Mouse (Mus musculus): ENCODE data around the gene Oas1c. TPM values are rescaled to one million over a fixed set of nuclear protein-coding genes. Genes with fewer than 3 reads are reported as not detected.

Oas1c gene
- total RNA-seq, 2 experiments from 2014 or later, result 0.46 to 0.64 TPM

DNA sequence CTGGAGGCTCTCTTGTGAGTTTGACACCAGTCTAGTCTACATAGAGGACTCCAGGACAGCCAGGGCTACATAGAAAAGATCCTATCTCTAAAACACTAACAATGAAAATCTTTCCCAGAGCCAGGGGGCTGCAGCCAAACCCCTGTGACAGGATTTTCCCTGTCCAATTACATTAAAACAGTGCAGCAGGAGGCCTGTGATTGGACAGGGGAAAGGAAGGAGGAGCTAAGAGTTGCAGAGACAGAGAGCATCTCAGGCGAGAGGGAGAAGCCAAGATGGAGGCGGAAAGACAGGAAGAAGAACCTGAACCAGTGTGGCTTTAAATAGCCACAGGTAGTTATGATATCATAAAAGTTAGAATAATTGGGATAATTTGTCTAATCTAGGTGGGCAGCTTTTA is 29.9 kb downstream of the Oas1c start:
- DNase-seq (ENCODE audit: low spot score in 2 of 2), result no peak

DNA sequence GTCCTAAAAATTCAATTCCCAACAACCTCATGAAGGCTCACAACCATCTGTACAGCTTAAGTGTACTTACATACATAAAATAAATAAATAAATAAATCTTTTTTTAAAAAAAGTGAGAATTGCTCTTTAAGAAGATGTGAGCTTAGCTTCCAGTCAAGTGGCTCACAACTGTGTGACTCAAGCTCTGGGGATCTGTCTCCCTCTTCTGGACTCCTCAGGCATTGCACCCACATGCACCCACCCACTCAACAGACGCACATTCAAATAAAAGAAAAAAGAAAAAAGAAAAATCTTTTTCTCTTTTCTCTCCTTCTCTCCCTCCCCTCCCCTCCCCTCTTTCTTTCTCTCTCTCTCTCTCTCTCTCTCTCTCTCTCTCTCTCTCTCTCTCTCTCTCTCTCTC is 30.7 kb downstream of the Oas1c start:
- no peak for DNase-seq (ENCODE audit: low spot score in 2 of 2)

DNA sequence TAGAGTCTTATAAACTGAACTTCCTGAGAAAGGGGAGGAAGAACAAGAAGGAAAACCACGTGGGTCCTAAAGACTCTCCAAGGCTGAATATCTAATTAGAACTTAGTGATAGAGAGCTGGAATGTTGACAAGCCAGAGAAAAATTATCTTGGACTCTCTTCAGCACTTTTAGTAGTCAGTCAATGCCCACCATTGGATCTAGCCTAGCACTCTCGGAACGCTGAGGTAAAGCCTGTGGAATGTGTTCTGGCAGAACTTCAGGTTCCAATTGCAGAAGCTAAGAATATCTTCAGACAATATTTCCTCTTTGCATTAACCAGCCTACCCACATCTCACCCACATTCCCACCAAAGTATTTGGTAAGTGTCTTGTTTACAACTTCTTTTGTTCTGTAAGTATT is 32.4 kb downstream of the Oas1c start:
- DNase-seq (ENCODE audit: low spot score in 2 of 2), result no peak

DNA sequence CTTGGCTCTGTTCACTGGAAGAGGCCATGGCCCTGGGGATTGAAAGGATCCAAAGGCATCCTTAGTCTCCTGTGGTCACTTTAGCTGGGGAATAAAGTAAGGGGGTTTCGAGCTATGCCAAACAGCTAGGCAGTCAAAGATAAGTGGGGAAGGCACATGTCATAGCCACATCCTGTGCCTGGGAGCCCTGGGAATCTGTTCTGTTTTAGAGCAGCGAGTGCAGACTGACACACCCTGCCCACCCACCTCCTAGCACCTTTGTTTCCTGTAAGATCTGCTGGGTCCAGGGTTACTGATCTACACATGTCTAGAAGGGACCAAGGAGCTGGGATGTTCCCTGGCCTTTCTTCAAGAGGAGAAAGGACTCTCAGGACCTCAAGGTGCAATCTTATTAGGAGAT is 33.4 kb downstream of the Oas1c start:
- no peak for DNase-seq (ENCODE audit: low spot score in 2 of 2)

DNA sequence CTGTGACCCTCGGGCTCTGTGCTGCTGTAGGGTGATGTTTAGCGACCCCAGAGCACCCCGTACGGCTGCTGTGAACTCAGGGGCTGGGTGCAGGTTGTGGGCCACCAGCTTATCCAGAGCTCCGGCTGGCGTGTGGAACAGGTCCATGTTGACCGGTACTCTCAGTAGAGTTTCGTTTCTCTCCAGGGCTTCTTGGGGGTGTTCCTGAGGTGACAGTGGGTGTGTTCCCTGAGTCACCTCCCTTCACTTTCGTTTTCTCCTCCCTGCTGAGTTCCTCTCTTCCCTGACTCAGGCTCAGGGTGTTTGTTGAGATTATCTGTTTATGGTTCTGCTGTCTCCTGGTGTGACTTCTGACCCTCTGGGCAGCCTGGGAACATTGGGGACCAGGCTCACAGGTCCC is 34.8 kb downstream of the Oas1c start, which contains the start of gene Oas3:
Oas3 (minus strand) TSS at position 184 of the 400 bp plus-strand sequence.
- no peak for DNase-seq (ENCODE audit: low spot score in 2 of 2)

DNA sequence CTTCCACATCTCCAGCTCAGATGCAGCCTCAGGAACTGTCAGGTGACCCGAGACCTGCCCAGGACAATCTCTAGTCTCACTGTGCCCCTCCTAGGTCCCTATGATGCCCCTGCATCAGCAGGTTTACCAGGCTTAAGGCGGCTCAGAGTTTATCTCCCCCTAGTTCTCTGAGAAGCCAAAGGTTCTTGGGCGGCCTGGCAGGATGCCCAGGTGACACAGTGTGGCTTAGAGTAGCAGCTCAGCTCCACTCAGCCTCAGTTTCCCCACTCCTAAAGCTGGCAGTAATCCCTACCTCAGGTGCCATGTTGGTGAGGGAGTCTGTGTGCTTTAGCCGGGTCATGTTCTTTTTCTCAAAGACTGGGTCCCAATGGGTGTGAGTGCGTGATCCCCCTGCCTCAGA is 35.5 kb downstream of the Oas1c start:
- DNase-seq (ENCODE audit: low spot score in 2 of 2), result no peak

DNA sequence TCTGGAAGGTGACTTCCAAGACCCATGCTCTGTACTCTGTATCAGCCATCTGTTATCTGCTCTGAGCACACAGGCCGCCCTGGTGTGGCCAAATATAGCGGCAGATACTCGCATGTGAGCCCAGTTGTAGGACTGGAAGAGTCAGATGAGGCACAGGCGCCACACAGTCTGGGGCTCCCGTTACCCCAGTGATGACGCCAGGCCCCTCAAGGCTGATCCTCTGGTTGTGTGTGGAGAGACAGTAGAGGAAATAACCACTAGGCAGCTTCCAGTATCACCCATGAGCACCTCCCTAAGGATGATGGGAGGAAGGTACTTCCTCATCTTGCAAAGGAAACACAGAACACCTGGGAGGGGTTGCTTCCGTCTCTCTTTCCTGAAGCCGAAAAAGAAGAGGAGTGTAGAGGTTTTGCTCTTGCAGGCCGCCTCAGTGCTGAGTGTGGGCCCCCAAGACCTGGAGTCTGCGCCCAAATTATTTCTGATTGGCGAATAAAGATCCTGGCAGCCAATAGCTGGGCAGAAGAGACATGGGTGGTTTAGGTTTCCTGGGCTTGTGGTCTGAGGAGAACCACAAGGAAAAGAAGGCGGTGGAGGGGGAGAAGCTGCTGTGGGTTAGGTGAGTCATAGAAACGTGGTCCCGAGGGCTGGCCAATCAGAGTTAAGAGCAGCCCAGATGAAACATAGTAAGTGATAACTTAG is 36.9 kb downstream of the Oas1c start:
- no peak for DNase-seq (ENCODE audit: low spot score in 2 of 2)

DNA sequence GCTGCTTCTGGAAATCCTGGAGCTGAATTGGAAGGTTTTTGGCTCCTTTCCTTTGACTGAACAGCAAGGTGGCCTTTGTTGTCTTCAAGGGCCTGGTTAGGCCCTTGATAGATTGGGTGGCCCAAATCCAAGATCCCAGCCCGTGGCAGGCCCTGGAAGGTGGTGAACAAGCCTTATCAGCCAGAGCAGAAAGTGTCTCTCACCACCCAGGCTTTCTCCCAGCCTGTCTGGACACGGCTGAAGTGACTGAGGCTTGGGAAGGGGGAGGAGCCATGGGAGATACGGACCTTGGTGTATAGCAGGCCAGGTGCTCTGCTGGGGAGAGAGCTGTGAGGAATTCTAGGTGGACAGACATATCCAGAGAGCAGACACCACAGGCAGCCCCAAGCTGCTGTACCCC is 42.9 kb downstream of the Oas1c start:
- DNase-seq (ENCODE audit: low spot score in 2 of 2), result no peak

DNA sequence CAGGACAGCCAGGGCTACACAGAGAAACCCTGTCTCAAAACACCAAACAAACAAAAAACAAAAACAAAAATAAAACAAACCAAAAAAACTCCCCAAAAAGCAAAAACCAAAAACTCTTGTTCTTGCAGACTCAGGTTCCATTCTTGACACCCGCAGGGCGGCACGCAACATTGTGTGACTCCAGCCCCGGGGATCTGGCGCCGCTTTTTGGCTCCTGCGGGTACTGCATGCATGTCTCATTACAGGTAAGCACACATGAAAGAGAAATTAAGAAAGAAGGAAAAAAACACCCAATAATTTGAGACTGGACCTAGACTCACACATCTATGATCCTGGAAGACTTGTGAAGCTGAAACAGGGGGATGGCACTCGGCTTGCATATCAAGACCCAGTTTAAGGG is 47.3 kb downstream of the Oas1c start:
- no peak for DNase-seq (ENCODE audit: low spot score in 2 of 2)

DNA sequence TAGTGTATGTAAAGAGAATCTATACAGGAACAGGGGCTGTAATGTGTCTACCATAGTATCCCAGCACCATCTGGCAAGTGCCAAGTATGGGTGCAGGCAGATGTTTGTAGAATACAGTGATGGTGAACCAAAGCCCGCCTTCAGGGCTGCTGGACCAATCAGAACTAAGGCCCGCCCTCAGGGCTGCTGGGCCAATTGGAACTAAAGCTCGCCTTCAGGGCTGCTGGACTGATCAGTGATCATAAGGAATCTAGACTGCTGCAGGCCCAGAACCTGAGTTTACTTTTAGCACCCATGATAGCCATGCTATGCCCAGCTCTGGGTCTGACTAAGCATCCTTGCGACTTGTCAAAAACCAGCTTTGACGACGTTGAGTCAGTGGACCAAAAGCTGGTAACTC is 50.4 kb downstream of the Oas1c start:
- no peak for DNase-seq (ENCODE audit: low spot score in 2 of 2)

DNA sequence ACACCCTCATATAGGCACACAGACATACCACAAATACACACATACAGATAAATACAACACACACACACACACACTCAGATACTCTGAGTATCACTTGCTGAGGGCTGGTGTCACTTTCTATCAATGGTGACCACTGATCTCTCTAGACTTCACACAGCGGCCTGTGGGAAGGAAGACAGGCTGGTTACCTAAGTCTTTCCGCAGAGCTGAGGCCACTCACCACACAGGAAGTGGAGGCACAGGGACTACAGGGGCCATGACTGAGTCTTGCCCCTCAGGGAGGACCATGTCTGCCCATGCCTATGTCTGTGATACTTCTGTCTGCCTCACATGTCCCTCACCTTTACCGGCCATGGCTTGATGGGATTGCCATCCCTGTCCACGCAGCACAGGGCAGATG is 58.1 kb downstream of the Oas1c start:
- DNase-seq (ENCODE audit: low spot score in 2 of 2), result no peak

DNA sequence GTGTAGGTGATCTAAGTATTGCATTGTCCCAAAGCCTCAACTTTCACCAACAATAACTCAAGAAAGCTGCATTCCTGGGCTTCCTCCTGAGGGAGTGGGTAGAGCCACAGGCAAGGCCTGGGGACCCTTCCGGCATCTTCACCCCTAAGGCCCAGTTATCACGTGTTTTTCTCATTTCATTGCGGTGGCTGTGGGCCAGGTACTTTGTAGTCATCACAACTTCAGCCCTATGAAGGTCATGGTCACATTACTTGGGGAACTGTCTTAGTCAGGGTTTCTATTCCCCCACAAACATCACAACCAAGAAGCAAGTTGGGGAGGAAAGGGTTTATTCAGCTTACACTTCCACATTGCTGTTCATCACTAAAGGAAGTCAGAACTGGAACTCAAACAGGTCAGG is 59.5 kb downstream of the Oas1c start:
- peak in 1 of 2 experiments; percentile 17 for DNase-seq (ENCODE audit: low spot score in 2 of 2)

DNA sequence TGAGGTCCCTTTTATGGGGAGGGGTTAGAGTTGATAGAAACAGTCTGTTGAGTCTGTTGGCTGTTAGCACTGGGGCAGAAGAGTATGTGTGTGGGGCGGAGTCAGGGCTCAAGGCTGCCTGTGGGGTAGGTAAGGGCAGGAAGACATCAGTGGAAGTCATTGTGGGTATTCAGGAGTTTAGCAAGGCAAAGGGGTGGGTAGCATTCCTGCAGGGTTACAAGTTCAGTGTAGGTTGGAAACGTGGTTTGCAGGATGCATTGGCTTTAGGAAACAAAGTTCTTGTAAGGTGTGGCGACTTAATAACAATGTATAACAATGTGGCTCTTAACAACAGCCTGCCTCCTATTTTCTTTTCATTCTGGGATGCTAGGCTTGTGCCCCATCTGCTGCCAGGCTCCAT is 61.1 kb downstream of the Oas1c start:
- DNase-seq (ENCODE audit: low spot score in 2 of 2), result no peak

Small RNA genes within 50 kb of the gene (microRNA-seq; reads per million reads assigned to microRNA genes)
- 0 reads per million in 2 experiments for gene Gm22907 (ENCODE audit: borderline number of aligned reads in 2 of 2)

Other genes with a start within 250 kb of the Oas1c start
- 10 to 100 TPM; 33.6 to 42.2 TPM for gene Tpcn1, start 223.8 kb downstream of the Oas1c start, total RNA-seq (2021)
- under 1 TPM; 0.36 to 0.48 TPM for gene Iqcd, start 223.5 kb downstream of the Oas1c start, total RNA-seq (2021)
- gene Rita1, start 199.9 kb downstream of the Oas1c start, total RNA-seq (2021), result 10 to 100 TPM; 14.2 to 16.9 TPM
- gene Ddx54, start 199.8 kb downstream of the Oas1c start, total RNA-seq (2021), result 10 to 100 TPM; 44.1 to 57.6 TPM
- gene Cfap73, start 178.3 kb downstream of the Oas1c start, total RNA-seq (2021), result under 1 TPM in 1 of 2 experiments, not detected in 1; 0.33 TPM
- 10 to 100 TPM in 1 of 2 experiments, 1 to 10 TPM in 1; 4.3 to 14.1 TPM for gene Rasal1, start 163.7 kb downstream of the Oas1c start, total RNA-seq (2021)
- 10 to 100 TPM in 1 of 2 experiments, 1 to 10 TPM in 1; 6.0 to 12.3 TPM for gene Dtx1, start 100.6 kb downstream of the Oas1c start, total RNA-seq (2021)
- 1 to 10 TPM in 1 of 2 experiments, under 1 TPM in 1; 0.99 to 1.1 TPM for gene Oas2, start 62.7 kb downstream of the Oas1c start, total RNA-seq (2021)
- under 1 TPM; 0.50 to 0.64 TPM for gene Oas3, start 34.9 kb downstream of the Oas1c start, total RNA-seq (2021)
- not detected for gene Oas1e, start 17.0 kb downstream of the Oas1c start, total RNA-seq (2021)
- not detected for gene Oas1f, start 34.9 kb upstream of the Oas1c start, total RNA-seq (2021)
- gene Oas1h, start 48.9 kb upstream of the Oas1c start, total RNA-seq (2021), result not detected
- gene Oas1g, start 75.1 kb upstream of the Oas1c start, total RNA-seq (2021), result 1 to 10 TPM in 1 of 2 experiments, under 1 TPM in 1; 0.90 to 1.2 TPM
- 1 to 10 TPM; 2.4 to 2.8 TPM for gene Oas1a, start 95.0 kb upstream of the Oas1c start, total RNA-seq (2021)
- gene Oas1d, start 102.0 kb upstream of the Oas1c start, total RNA-seq (2021), result not detected
- gene Rph3a, start 197.6 kb upstream of the Oas1c start, total RNA-seq (2021), result 1 to 10 TPM; 3.3 to 3.6 TPM